Comparison of ENCODE assay signal across 8 mouse cellular contexts in genomic region chr2:33184641-33185040, GRCm38 (mm10). TPM values are rescaled to one million over a fixed set of nuclear protein-coding genes. Genes with fewer than 3 reads are reported as not detected.
DNase-seq lines count a peak whose midpoint lies in the region; ATAC-seq lines count a peak whose summit lies in the region.

No protein-coding gene starts in this region.

- no peak overlapping the region for H3K4me3 ChIP-seq in heart, embryonic 10.5 days
- no peak overlapping the region for H3K4me3 ChIP-seq in heart, embryonic 16.5 days (ENCODE audit: low read length)

- 0 out of 2 replicates have a peak, but pooled peaks have one; percentile 24 for ATAC-seq in heart, embryonic 16.5 days (replicated peaks; ENCODE audit: extremely low read depth, insufficient read depth, low FRiP score)
- no peak for ATAC-seq in megakaryocyte-erythroid progenitor cell, adult 5-6 weeks (replicated peaks; ENCODE audit: low FRiP score, low TSS enrichment, poor library complexity, severe bottlenecking)

- WGBS in heart, embryonic 10.5 days = 82% methylated on average over 10 of the region's 10 CpGs
- 64% methylated on average over 10 of the region's 10 CpGs for WGBS in heart, embryonic 16.5 days

- DNase-seq in heart, adult 11 months = peak; percentile 98
- no peak for DNase-seq in heart, embryonic 10.5 days (ENCODE audit: low spot score)
- peak; percentile 49 for DNase-seq in 3134 (ENCODE audit: extremely low read depth, insufficient read length, low spot score)
- peak; percentile 12 for DNase-seq in brain, embryonic 18.5 days (ENCODE audit: low read depth, low spot score)
- DNase-seq in thymus, postnatal 36 days = no peak
- DNase-seq in urinary bladder, postnatal 10 days (ENCODE audit: low spot score) = no peak

- no peaks in the 10 kb centered on the region for H3K27me3 ChIP-seq in heart, embryonic 10.5 days (ENCODE audit: insufficient read depth, poor library complexity, severe bottlenecking)
- H3K27me3 ChIP-seq in heart, embryonic 16.5 days (ENCODE audit: control insufficient read depth, insufficient read depth, low read length) = no peaks in the 10 kb centered on the region

- H3K9ac ChIP-seq in heart, embryonic 16.5 days (ENCODE audit: low read length) = no peak overlapping the region

- no peak overlapping the region for H3K27ac ChIP-seq in heart, embryonic 10.5 days
- H3K27ac ChIP-seq in heart, embryonic 16.5 days (ENCODE audit: low read length) = peak overlapping the region; percentile 19

- no peak overlapping the region for H3K4me2 ChIP-seq in heart, embryonic 16.5 days (ENCODE audit: low read depth, low read length)

- H3K4me1 ChIP-seq in heart, embryonic 10.5 days = peaks cover 53% of the 10 kb centered on the region
- H3K4me1 ChIP-seq in heart, embryonic 16.5 days (ENCODE audit: control insufficient read depth, insufficient read depth, low read length) = peaks cover 47% of the 10 kb centered on the region

- H3K9me3 ChIP-seq in heart, embryonic 10.5 days = no peaks in the 10 kb centered on the region
- no peaks in the 10 kb centered on the region for H3K9me3 ChIP-seq in heart, embryonic 16.5 days (replicated peaks; ENCODE audit: control insufficient read depth, low read length)

- H3K36me3 ChIP-seq in heart, embryonic 10.5 days = no peaks in the 10 kb centered on the region
- H3K36me3 ChIP-seq in heart, embryonic 16.5 days (ENCODE audit: control insufficient read depth, insufficient read depth) = no peaks in the 10 kb centered on the region

RNA-seq across cellular contexts. Expression of gene Angptl2, which starts 31.2 kb away (rescaled TPM):
- polyA plus RNA-seq in heart, embryonic 10.5 days (2016; fragmentation: Nextera tagmentation; extraction: Ambion mirVana) = 40.4 and 49.8 TPM in 2 replicates
- 75.1 and 76.4 TPM in 2 replicates for polyA plus RNA-seq in heart, embryonic 16.5 days (2015; fragmentation: Nextera tagmentation; extraction: Ambion mirVana)
- total RNA-seq in megakaryocyte-erythroid progenitor cell, adult 5-6 weeks (2014; fragmentation: Nextera tagmentation) = not detected in 2 replicates
- total RNA-seq in megakaryocyte-erythroid progenitor cell, adult 5-6 weeks (2017) = 0.72 and 0.89 TPM in 2 replicates

RNA-seq across cellular contexts. Expression of gene Garnl3, which starts 53.2 kb away (rescaled TPM):
- 10.5 and 13.3 TPM in 2 replicates for polyA plus RNA-seq in heart, embryonic 10.5 days (2016; fragmentation: Nextera tagmentation; extraction: Ambion mirVana)
- polyA plus RNA-seq in heart, embryonic 16.5 days (2015; fragmentation: Nextera tagmentation; extraction: Ambion mirVana) = 8.2 and 8.3 TPM in 2 replicates
- total RNA-seq in megakaryocyte-erythroid progenitor cell, adult 5-6 weeks (2014; fragmentation: Nextera tagmentation) = 2.5 and 3.3 TPM in 2 replicates
- total RNA-seq in megakaryocyte-erythroid progenitor cell, adult 5-6 weeks (2017) = 0.61 TPM in 1 of 2 replicates, not detected in the other

Comparison
In these comparisons a context has a peak if more than half of its experiments do, and no peak if none do; other contexts are left out.
1. DNase-seq: peak in heart, adult 11 months (single experiment), 3134 (single experiment) and brain, embryonic 18.5 days (single experiment); none in heart, embryonic 10.5 days (single experiment), thymus, postnatal 36 days (0 of 2) and urinary bladder, postnatal 10 days (single experiment).